ENCODE assay signal across 10 mouse cellular contexts in the genomic region with DNA sequence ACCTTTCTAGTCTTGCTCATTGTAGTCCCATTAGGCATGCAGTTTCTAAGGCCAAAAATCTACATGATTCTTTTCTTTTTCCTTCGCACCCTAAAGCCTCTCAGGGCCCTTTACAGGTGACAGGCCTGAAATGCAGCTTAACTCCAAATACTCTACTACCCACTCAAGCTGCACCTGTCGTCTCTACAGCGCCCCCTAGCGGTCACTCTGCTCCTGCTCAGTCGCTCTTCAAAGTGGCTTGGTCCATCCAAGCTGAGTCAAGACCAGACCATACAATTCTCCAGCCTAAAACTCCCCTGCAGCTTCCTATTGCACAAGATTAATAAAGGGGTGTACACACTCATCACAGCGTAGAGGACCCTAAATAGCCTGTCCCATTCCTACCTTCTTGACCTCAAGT. TPM values are rescaled to one million over a fixed set of nuclear protein-coding genes. Genes with fewer than 3 reads are reported as not detected.
A peak's percentile ranks its signal among the peaks of the same experiment; 100 is the strongest.
DNase-seq lines count a peak whose midpoint lies in the region; ATAC-seq and TF ChIP-seq lines count a peak whose summit lies in the region.
"Had no signal": no experiment of that assay in that cellular context is flagged by ENCODE, and none has a peak within 500 bp of the region (broad histone marks: within the 10 kb centered on the region; RNA-seq: fewer than 3 reads in every experiment).

No protein-coding gene starts in this region.

- TF ChIP-seq POLR2A in lung, adult 2 months (IDR thresholded peaks at IDR 0.05; ENCODE audit: borderline replicate concordance, extremely low read depth, low read depth, low read length): no peak

- no peak overlapping the region for H3K4me3 ChIP-seq in lung, adult 2 months (replicated peaks; ENCODE audit: extremely low read depth, low read depth, low read length)
- H3K4me3 ChIP-seq: heart, embryonic 15.5 days; neural tube, embryonic 13.5 days had no signal

- DNase-seq in left cerebral cortex, adult 11 months (ENCODE audit: low spot score): peak; percentile 15
- no peak for DNase-seq in left cerebral cortex, adult 8-10 months (ENCODE audit: low spot score in 2 of 2)
- peak; percentile 79 for DNase-seq in R1 (ENCODE audit: low read depth, low spot score)
- DNase-seq in cerebellum, adult 9-10 months: peak; percentile 34
- peak; percentile 56 for DNase-seq in lung, adult 2 months
- peak; percentile 55 for DNase-seq in right cerebral cortex, postnatal 4 days

- peak; percentile 84 for TF ChIP-seq CTCF in lung, adult 2 months (IDR thresholded peaks at IDR 0.05; ENCODE audit: insufficient read depth, low read length)

- ATAC-seq in inflammation-experienced regulatory T-cells, adult 6 months: peak; percentile 21
- ATAC-seq in erythroid progenitor cell, adult 5-6 weeks (replicated peaks; ENCODE audit: low FRiP score, poor library complexity, severe bottlenecking): no peak

- WGBS in lung, adult 2 months: 38% methylated on average over 6 of the region's 6 CpGs

- H3K4me1 ChIP-seq in lung, adult 2 months (ENCODE audit: control insufficient read depth, insufficient read depth, low read length): peaks cover 5% of the 10 kb centered on the region

RNA-seq across cellular contexts. Expression of gene Sec22a, which starts 3.1 kb away (rescaled TPM):
- total RNA-seq in left cerebral cortex, adult 8-10 months (2022): 10 to 100 TPM; 14.0 to 19.6 (median 17.7) TPM
- polyA plus RNA-seq in inflammation-experienced regulatory T-cells, adult 6 months (2017; shearing (Covaris generic)): 10 to 100 TPM; 36.9 to 46.5 (median 40.2) TPM
- polyA plus RNA-seq in lung, adult 2 months (2012; rRNA removed): 13.2 and 23.4 TPM in 2 replicates
- total RNA-seq in erythroid progenitor cell, adult 5-6 weeks (2015; ENCODE audit: low replicate concordance): 1.8 and 7.5 TPM in 2 replicates
- 0.51 and 0.83 TPM in 2 replicates for total RNA-seq in erythroid progenitor cell, adult 5-6 weeks (2017; ENCODE audit: low replicate concordance)

Comparison
In these comparisons a context has a peak if more than half of its experiments do, and no peak if none do; other contexts are left out.
1. DNase-seq: peak in left cerebral cortex, adult 11 months (single experiment), R1 (single experiment), cerebellum, adult 9-10 months (single experiment), lung, adult 2 months (single experiment) and right cerebral cortex, postnatal 4 days (single experiment); none in left cerebral cortex, adult 8-10 months (0 of 2).